Mouse (Mus musculus) stomach, postnatal 0 days (tissue): ENCODE measurements around the gene Jade3.

Experiments used
- CTCF ChIP-seq: IDR thresholded peaks from 2 replicates; pipeline ENCODE4 v1.5.1; 2016; ENCODE audit warnings: antibody characterized with exemption, low read depth, mild to moderate bottlenecking, moderate library complexity
- EP300 ChIP-seq: optimal IDR thresholded peaks from 2 replicates; pipeline ENCODE3; 2016; ENCODE audit warnings: antibody characterized with exemption

DNA sequence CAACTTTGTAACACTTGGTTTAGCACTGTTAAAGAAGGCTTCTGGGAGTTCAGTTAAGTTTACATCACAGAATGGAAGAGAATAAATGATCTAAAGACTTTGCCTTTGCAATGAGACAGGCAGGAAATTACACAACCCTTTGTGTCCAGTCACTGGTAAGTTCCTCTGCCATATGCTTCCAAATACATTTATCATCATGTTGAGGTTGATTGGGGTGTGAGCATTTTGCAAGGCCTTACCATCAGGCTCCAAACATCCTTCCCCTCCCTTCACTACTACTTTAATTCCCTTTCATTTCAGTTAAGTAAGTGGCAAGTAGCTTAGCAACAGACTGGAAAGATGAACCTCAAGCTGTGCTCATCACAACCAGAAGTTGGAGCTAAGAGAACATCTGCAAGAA lies 96.1 kb downstream of the Jade3 start:
- TF ChIP-seq CTCF (no peak), EP300 (no peak)
